Mouse (Mus musculus) liver, adult 2 months (tissue): ENCODE results near the gene Gjd3. TPM values are rescaled to one million over a fixed set of nuclear protein-coding genes. Genes with fewer than 3 reads are reported as not detected.
"Not testable (repeated sequence)": the region's sequence is repeated elsewhere in the genome, so short reads cannot be mapped to it uniquely, and the experiment has no call there.

Experiments
- DNase-seq: peaks from one replicate; pipeline ENCODE4 v3.0.0-alpha.2; 2011; ENCODE audit warnings: low read depth, low spot score; ENCODE audit errors: extremely low read depth
- H3K27ac ChIP-seq: fragments of 200-500 bp; replicated peaks from 2 replicates; pipeline ENCODE4 v1.5.1; 2012; ENCODE audit warnings: low read depth, mild to moderate bottlenecking, control low read depth, inconsistent platforms, low read length; ENCODE audit not compliant: insufficient read depth
- H3K27me3 ChIP-seq: fragments of 200-500 bp; 2 replicates; pipeline ENCODE4 v1.6.1; 2012; ENCODE audit warnings: mild to moderate bottlenecking, moderate library complexity, low read length, inconsistent platforms; ENCODE audit not compliant: control insufficient read depth, insufficient read depth
- H3K36me3 ChIP-seq: fragments of 200-500 bp; 2 replicates; pipeline ENCODE4 v1.6.1; 2012; ENCODE audit warnings: low read length, inconsistent platforms; ENCODE audit not compliant: control insufficient read depth, insufficient read depth
- H3K4me1 ChIP-seq: fragments of 200-500 bp; 2 replicates; pipeline ENCODE4 v1.6.1; 2011; ENCODE audit warnings: low read length; ENCODE audit not compliant: control insufficient read depth, insufficient read depth
- H3K4me3 ChIP-seq: fragments of 200-500 bp; 2 replicates; pipeline ENCODE4 v1.5.1; 2011; ENCODE audit warnings: low read depth, mild to moderate bottlenecking, control low read depth, low read length, moderate library complexity; ENCODE audit not compliant: insufficient read depth
- H3K79me2 ChIP-seq: fragments of 200-500 bp; 2 replicates; pipeline ENCODE4 v1.6.1; 2012; ENCODE audit warnings: inconsistent platforms, mild to moderate bottlenecking, low read length, moderate library complexity; ENCODE audit not compliant: control insufficient read depth, insufficient read depth
- H3K9ac ChIP-seq: fragments of 200-500 bp; 2 replicates; pipeline ENCODE4 v1.6.1; 2012; ENCODE audit warnings: low read depth, mild to moderate bottlenecking, control low read depth, inconsistent platforms, low read length
- CTCF ChIP-seq: fragments of 200-500 bp; IDR thresholded peaks from 2 replicates; pipeline ENCODE4 v1.5.1; 2011; ENCODE audit warnings: low read depth, low read length, control low read depth
- POLR2A ChIP-seq: fragments of 200-500 bp; IDR thresholded peaks from 2 replicates; pipeline ENCODE4 v1.6.1; 2011; ENCODE audit warnings: low read length, control low read depth; ENCODE audit not compliant: insufficient read depth; ENCODE audit errors: extremely low read depth
- WGBS: fragments of 180-500 bp; shearing (Covaris S2); methylation state at CpG from one replicate; pipeline ENCODE4 v1.1.7; 2018; 5-methylcytosine and 5-hydroxymethylcytosine counted together
- polyA plus RNA-seq: library from polyadenylated mRNA; depleted of rRNA; stranded (reverse); fragments of >200 nt; gene quantifications from 2 replicates; pipeline ENCODE4 v1.2.3, GENCODE M21; 2012
- total RNA-seq: library from RNA; depleted of rRNA; stranded (reverse); fragments of >200 nt; gene quantifications from 2 replicates; pipeline ENCODE4 v1.2.3, GENCODE M21; 2014

The Gjd3 gene
- total and polyA plus RNA-seq, 2 experiments = not detected

GRCm38 (mm10) chr11:98937410-98937913 is 45.4 kb downstream of the Gjd3 start:
- Histone ChIP-seq H3K4me3 (peak overlapping the region; percentile 62), H3K4me1 (peaks cover 32% of the 10 kb centered on the region), H3K36me3 (no peaks in the 10 kb centered on the region), H3K27me3 (no peaks in the 10 kb centered on the region), H3K9ac (peak overlapping the region; percentile 92), H3K79me2 (peaks cover 21% of the 10 kb centered on the region; the same call in 1 of the 2 replicates), H3K27ac (peak overlapping the region; percentile 71)
- WGBS = 1% methylated on average over 32 of the region's 38 CpGs
- peak; percentile 81 for DNase-seq
- TF ChIP-seq CTCF (no peak), POLR2A (0 out of 2 replicates have a peak, but pooled peaks have one; percentile 28)

- H3K36me3 ChIP-seq = no peaks in the 10 kb centered on the region
- peak overlapping the region; percentile 45 for H3K4me3 ChIP-seq
- peaks cover 21% of the 10 kb centered on the region; the same call in 1 of the 2 replicates for H3K79me2 ChIP-seq
- H3K4me1 ChIP-seq = peaks cover 28% of the 10 kb centered on the region
- H3K9ac ChIP-seq = peak overlapping the region; percentile 59
- TF ChIP-seq CTCF (no peak), POLR2A (no peak)
- no peaks in the 10 kb centered on the region for H3K27me3 ChIP-seq
- DNase-seq = peak; percentile 61
- H3K27ac ChIP-seq = peak overlapping the region; percentile 62
- WGBS = 4% methylated on average over 23 of the region's 23 CpGs
Measured at GRCm38 (mm10) chr11:98936606-98937409, 46.0 kb downstream of the Gjd3 start.

GRCm38 (mm10) chr11:98936170-98936569 is 46.6 kb downstream of the Gjd3 start:
- Histone ChIP-seq H3K9ac (peak overlapping the region; percentile 59), H3K36me3 (no peaks in the 10 kb centered on the region), H3K4me1 (peaks cover 24% of the 10 kb centered on the region), H3K79me2 (peaks cover 21% of the 10 kb centered on the region; the same call in 1 of the 2 replicates), H3K27ac (peak overlapping the region; percentile 62), H3K27me3 (no peaks in the 10 kb centered on the region), H3K4me3 (peak overlapping the region; percentile 45)
- WGBS = 1% methylated on average over 29 of the region's 29 CpGs
- peak; percentile 71 for DNase-seq
- TF ChIP-seq CTCF (no peak), POLR2A (peak; percentile 84)

- 51% methylated on average over 3 of the region's 3 CpGs for WGBS
- no peak overlapping the region for H3K4me3 ChIP-seq
- H3K79me2 ChIP-seq = peaks cover 18% of the 10 kb centered on the region; the same call in 1 of the 2 replicates
- H3K9ac ChIP-seq = no peak overlapping the region
- peaks cover 23% of the 10 kb centered on the region for H3K4me1 ChIP-seq
- no peaks in the 10 kb centered on the region for H3K27me3 ChIP-seq
- no peak for TF ChIP-seq CTCF
- no peak for TF ChIP-seq POLR2A
- H3K36me3 ChIP-seq = no peaks in the 10 kb centered on the region
- peak; percentile 87 for DNase-seq
- peak overlapping the region; percentile 59 for H3K27ac ChIP-seq
Measured at GRCm38 (mm10) chr11:98935123-98935522, 47.7 kb downstream of the Gjd3 start.

GRCm38 (mm10) chr11:98934367-98934766 is 48.4 kb downstream of the Gjd3 start:
- peaks cover 13% of the 10 kb centered on the region; the same call in 1 of the 2 replicates for H3K79me2 ChIP-seq
- DNase-seq = peak; percentile 52
- no peak overlapping the region for H3K4me3 ChIP-seq
- no peaks in the 10 kb centered on the region for H3K36me3 ChIP-seq
- H3K4me1 ChIP-seq = peaks cover 25% of the 10 kb centered on the region
- TF ChIP-seq CTCF (no peak), POLR2A (no peak)
- H3K9ac ChIP-seq = no peak overlapping the region
- H3K27ac ChIP-seq = no peak overlapping the region
- 70% methylated on average over 3 of the region's 3 CpGs for WGBS
- no peaks in the 10 kb centered on the region for H3K27me3 ChIP-seq

GRCm38 (mm10) chr11:98933847-98934246 is 49.0 kb downstream of the Gjd3 start:
- H3K9ac ChIP-seq, H3K79me2 ChIP-seq, DNase-seq, H3K36me3 ChIP-seq, H3K27ac ChIP-seq, H3K4me3 ChIP-seq, H3K27me3 ChIP-seq: not testable (repeated sequence)
- 96% methylated on average over 2 of the region's 2 CpGs for WGBS
- H3K4me1 ChIP-seq = peaks cover 25% of the 10 kb centered on the region
